Mouse (Mus musculus) thymus, adult 2 months (tissue): ENCODE measurements around the gene Tomm40l. TPM values are rescaled to one million over a fixed set of nuclear protein-coding genes. Genes with fewer than 3 reads are reported as not detected.

Experiments used
- DNase-seq: peaks from one replicate; pipeline ENCODE4 v3.0.0; 2021
- H3K27ac ChIP-seq: fragments of 200-500 bp; 2 replicates; pipeline ENCODE4 v1.5.1; 2012; ENCODE audit warnings: low read length, control low read depth; ENCODE audit not compliant: control insufficient read depth, insufficient read depth
- H3K27me3 ChIP-seq: fragments of 200-500 bp; 2 replicates; pipeline ENCODE4 v1.6.1; 2012; ENCODE audit warnings: mild to moderate bottlenecking, low read length, moderate library complexity, mixed read lengths; ENCODE audit not compliant: control insufficient read depth, insufficient read depth
- H3K36me3 ChIP-seq: fragments of 200-500 bp; 2 replicates; pipeline ENCODE4 v1.6.1; 2012; ENCODE audit warnings: mild to moderate bottlenecking, low read length, moderate library complexity; ENCODE audit not compliant: control insufficient read depth, insufficient read depth
- H3K4me1 ChIP-seq: fragments of 200-500 bp; replicated peaks from 2 replicates; pipeline ENCODE4 v1.6.1; 2012; ENCODE audit warnings: low read length; ENCODE audit not compliant: control insufficient read depth, insufficient read depth
- H3K4me3 ChIP-seq: fragments of 200-500 bp; 2 replicates; pipeline ENCODE4 v1.5.1; 2012; ENCODE audit warnings: mild to moderate bottlenecking, low read length, control low read depth, moderate library complexity; ENCODE audit not compliant: control insufficient read depth, insufficient read depth
- CTCF ChIP-seq: fragments of 200-500 bp; IDR thresholded peaks from 2 replicates; pipeline ENCODE4 v1.5.1; 2012; ENCODE audit warnings: mild to moderate bottlenecking, control low read depth, low read length, moderate library complexity, borderline replicate concordance; ENCODE audit not compliant: control insufficient read depth, poor library complexity, insufficient read depth; ENCODE audit errors: extremely low read depth
- POLR2A ChIP-seq: fragments of 200-500 bp; IDR thresholded peaks from 2 replicates; pipeline ENCODE4 v1.6.1; 2012; ENCODE audit warnings: mild to moderate bottlenecking, low read length, control low read depth, moderate library complexity; ENCODE audit not compliant: control insufficient read depth, poor library complexity, insufficient read depth; ENCODE audit errors: extremely low read depth
- WGBS: fragments of 180-500 bp; shearing (Covaris S2); methylation state at CpG from one replicate; pipeline ENCODE4 v1.1.7; 2018; 5-methylcytosine and 5-hydroxymethylcytosine counted together
- polyA plus RNA-seq: library from polyadenylated mRNA; depleted of rRNA; stranded (reverse); fragments of >200 nt; gene quantifications from 2 replicates; pipeline ENCODE4 v1.2.3, GENCODE M21; 2012

Tomm40l gene
- polyA plus RNA-seq, 1 experiment, result 34.9 TPM

- H3K36me3 ChIP-seq, result no peaks in the 10 kb centered on the region
- DNase-seq, result no peak
- 83% methylated on average over 26 of the region's 26 CpGs for WGBS
- H3K4me3 ChIP-seq, result no peak within 1 kb of the TSS
- H3K27me3 ChIP-seq, result no peaks in the 10 kb centered on the region
- H3K27ac ChIP-seq, result no peak within 1 kb of the TSS
- TF ChIP-seq POLR2A (no peak), CTCF (no peak)
- H3K4me1 ChIP-seq, result peaks cover 9% of the 10 kb centered on the region
These were observed 28.6 kb upstream of the Tomm40l start, which contains the start of gene Ndufs2 for GRCm38 (mm10) chr1:171250680-171251593. Gene Ndufs2 (minus strand): TSS chr1:171251388.

GRCm38 (mm10) chr1:171249913-171250600, 27.7 kb upstream of the Tomm40l start, which contains the start of gene Adamts4:
Gene Adamts4 (plus strand): TSS chr1:171250421.
- Histone ChIP-seq H3K4me3 (no peak within 1 kb of the TSS), H3K27ac (no peak within 1 kb of the TSS), H3K27me3 (no peaks in the 10 kb centered on the region), H3K4me1 (peaks cover 9% of the 10 kb centered on the region), H3K36me3 (peaks cover 3% of the 10 kb centered on the region; the same call in 1 of the 2 replicates)
- TF ChIP-seq POLR2A (no peak), CTCF (no peak)
- WGBS, result 36% methylated on average over 5 of the region's 5 CpGs
- DNase-seq, result no peak

GRCm38 (mm10) chr1:171248386-171249226, 26.3 kb upstream of the Tomm40l start:
- Histone ChIP-seq H3K27me3 (no peaks in the 10 kb centered on the region), H3K36me3 (peaks cover 10% of the 10 kb centered on the region), H3K27ac (no peak overlapping the region), H3K4me1 (peaks cover 9% of the 10 kb centered on the region), H3K4me3 (no peak overlapping the region)
- WGBS, result 74% methylated on average over 3 of the region's 3 CpGs
- DNase-seq, result no peak
- no peak for TF ChIP-seq POLR2A
- TF ChIP-seq CTCF, result no peak

DNA sequence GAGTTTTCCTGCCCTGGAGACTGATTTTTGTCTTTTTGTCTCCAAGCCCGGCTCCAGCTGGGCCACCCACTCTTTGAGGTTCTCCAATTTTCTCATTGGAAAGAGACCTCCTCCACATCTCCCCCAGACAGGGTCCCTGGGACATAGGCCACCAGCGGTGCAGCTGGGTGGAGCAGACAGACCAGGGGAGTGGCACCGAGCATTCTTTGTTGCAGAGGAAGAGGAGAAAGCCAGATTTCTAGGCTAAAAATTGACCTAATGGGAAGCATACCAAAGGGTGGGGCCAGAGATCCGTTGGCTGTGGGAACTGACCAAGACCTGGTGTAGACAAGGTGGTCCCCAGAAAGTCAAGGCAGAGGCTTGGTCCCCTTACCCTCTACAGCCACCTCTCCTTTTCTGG, 25.6 kb upstream of the Tomm40l start:
- Histone ChIP-seq H3K36me3 (peaks cover 11% of the 10 kb centered on the region), H3K4me1 (peaks cover 9% of the 10 kb centered on the region), H3K4me3 (no peak overlapping the region), H3K27me3 (no peaks in the 10 kb centered on the region), H3K27ac (no peak overlapping the region)
- WGBS, result 65% methylated on average over 4 of the region's 4 CpGs
- no peak for TF ChIP-seq CTCF
- TF ChIP-seq POLR2A, result no peak
- DNase-seq, result no peak

DNA sequence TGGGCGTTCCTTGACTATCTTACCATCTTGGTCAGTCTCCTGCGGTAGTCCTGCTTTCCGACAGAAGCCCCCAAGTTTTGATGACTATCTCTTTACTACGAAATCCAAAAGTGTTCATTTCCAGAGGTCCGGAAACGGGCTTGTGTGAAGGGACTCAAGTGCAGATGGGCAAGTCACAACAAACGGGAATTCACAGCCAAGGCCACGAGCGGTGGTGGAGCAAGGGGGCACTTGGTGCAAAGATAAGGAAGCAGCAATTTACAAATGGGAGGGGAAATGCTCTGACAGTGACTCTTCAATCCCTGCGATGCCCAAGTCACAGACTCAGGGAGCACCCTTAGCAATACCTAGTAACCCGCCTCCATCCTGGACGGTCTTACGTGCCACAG, 25.1 kb upstream of the Tomm40l start:
- Histone ChIP-seq H3K4me1 (peaks cover 9% of the 10 kb centered on the region), H3K27ac (peak overlapping the region; percentile 31; the same call in 1 of the 2 replicates), H3K4me3 (peak overlapping the region; percentile 51), H3K27me3 (no peaks in the 10 kb centered on the region), H3K36me3 (peaks cover 13% of the 10 kb centered on the region)
- 20% methylated on average over 13 of the region's 13 CpGs for WGBS
- TF ChIP-seq CTCF, result no peak
- TF ChIP-seq POLR2A, result no peak
- no peak for DNase-seq
